Mouse (Mus musculus): ENCODE data around the gene Frmpd1. TPM values are rescaled to one million over a fixed set of nuclear protein-coding genes. Genes with fewer than 3 reads are reported as not detected.

Gene Frmpd1
- polyA plus RNA-seq, 1 experiment = not detected

DNA sequence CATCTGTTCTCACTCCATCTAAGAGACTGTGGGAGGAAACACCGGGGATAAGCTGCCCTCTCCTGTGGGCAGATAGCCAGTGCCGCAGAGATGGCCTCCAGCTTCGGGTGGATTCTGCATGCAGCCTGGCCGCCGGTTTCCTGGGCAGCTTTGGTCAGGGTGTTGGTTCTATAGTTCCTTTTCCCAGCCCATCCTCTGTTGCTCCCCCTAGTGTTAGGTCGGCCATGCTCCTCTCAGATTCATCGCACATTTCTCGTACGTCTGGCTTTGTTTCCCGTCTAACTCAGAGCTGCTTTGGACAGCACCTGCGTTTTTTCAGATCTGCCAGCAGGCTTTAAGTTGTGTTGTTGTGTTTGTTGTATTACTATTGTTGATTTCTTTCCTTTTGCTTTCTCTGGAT, 123.4 kb downstream of the Frmpd1 start:
- Histone ChIP-seq H3K27ac (ENCODE audit: insufficient read depth, low read depth, low read length) (no peak overlapping the region), H3K4me1 (ENCODE audit: control insufficient read depth, insufficient read depth, low read length) (no peaks in the 10 kb centered on the region), H3K4me3 (ENCODE audit: insufficient read depth, low read length) (no peak overlapping the region)
- TF ChIP-seq CTCF (IDR thresholded peaks at IDR 0.05; ENCODE audit: low read depth, low read length) (peak; percentile 46; the same call in 1 of the 2 replicates), POLR2A (IDR thresholded peaks at IDR 0.05; ENCODE audit: borderline replicate concordance, low read depth, low read length) (no peak)

DNA sequence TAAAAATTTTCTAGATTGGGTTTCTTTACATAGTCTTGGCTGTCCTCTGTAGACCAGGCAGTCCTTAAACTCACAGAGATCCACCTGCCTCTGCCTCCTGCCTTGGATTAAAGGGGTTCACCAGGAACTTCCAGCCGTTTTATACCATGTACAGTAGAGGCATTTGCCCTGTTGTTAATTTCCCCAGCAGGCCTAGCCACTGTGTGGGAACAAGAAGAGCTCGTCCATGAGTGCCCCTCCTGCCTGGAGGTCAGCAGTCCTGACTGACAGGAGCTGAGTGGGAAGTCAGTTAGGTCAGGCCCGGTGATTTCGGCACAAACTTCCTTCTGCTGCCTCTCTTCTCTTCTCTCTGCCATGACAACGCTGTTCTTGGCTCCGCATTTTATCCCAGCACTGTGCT, 123.9 kb downstream of the Frmpd1 start:
- H3K4me3 ChIP-seq (ENCODE audit: insufficient read depth, low read length) = no peak overlapping the region
- no peak for TF ChIP-seq POLR2A (IDR thresholded peaks at IDR 0.05; ENCODE audit: borderline replicate concordance, low read depth, low read length)
- TF ChIP-seq CTCF (IDR thresholded peaks at IDR 0.05; ENCODE audit: low read depth, low read length) = no peak
- no peaks in the 10 kb centered on the region for H3K4me1 ChIP-seq (ENCODE audit: control insufficient read depth, insufficient read depth, low read length)
- H3K27ac ChIP-seq (ENCODE audit: insufficient read depth, low read depth, low read length) = no peak overlapping the region

DNA sequence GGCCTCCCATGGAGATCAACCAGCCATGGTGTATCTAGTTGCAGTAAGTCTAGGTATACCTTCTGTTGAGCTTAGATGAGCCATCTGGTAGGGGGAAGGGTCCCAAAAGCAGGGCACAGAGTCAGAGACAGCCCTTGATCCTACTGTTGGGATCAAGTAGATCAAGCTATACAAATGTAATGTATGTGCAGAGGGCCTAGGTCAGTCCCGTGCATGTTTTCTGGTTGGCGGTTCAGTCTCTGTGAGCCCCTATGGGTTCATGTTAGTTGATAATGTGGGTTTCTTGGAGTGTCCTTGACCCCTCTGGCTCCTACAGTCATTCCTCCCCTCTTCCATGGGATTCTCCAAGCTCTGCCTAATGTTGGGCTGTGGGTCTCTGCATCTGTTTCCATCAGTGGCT, 126.4 kb downstream of the Frmpd1 start:
- no peak for TF ChIP-seq POLR2A (IDR thresholded peaks at IDR 0.05; ENCODE audit: borderline replicate concordance, low read depth, low read length)
- TF ChIP-seq CTCF (IDR thresholded peaks at IDR 0.05; ENCODE audit: low read depth, low read length) = no peak
- Histone ChIP-seq H3K4me1 (ENCODE audit: control insufficient read depth, insufficient read depth, low read length) (no peaks in the 10 kb centered on the region), H3K4me3 (ENCODE audit: insufficient read depth, low read length) (no peak overlapping the region), H3K27ac (ENCODE audit: insufficient read depth, low read depth, low read length) (no peak overlapping the region)

DNA sequence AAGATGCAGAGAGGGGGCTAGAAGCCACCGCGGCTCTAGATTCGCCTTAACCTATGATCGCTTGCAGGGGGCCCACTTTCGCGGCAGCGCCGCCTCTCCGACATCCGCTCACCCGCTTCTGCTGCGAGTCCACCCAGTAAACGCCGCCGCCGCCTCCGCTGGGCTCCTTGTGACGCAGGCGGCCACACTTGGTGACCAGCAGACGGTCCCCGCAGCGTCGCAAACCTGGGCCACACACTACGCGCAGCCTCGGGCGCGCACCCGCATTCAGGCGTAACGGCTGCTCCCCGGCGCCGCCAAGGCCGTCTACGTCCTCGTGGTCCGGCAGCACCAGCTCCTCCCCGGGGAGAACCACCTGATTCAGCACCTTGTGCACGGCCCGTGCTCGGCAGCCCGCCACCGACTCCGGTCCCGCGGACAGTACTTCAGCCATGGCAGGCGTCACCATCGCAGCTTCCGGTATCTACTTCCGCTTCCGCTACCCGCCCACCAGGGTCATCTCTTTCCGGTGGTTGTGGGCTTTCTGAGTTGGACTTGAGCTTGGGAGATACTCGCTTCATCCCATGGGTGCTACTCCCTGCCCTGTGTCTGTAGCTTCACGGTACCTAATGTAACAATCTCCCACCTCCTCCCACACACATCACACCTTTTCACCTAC, 135.6 kb downstream of the Frmpd1 start:
- TF ChIP-seq POLR2A (IDR thresholded peaks at IDR 0.05; ENCODE audit: borderline replicate concordance, low read depth, low read length) (no peak), CTCF (IDR thresholded peaks at IDR 0.05; ENCODE audit: low read depth, low read length) (no peak)
- Histone ChIP-seq H3K4me3 (ENCODE audit: insufficient read depth, low read length) (peak overlapping the region; percentile 98), H3K4me1 (ENCODE audit: control insufficient read depth, insufficient read depth, low read length) (peaks cover 10% of the 10 kb centered on the region), H3K27ac (ENCODE audit: insufficient read depth, low read depth, low read length) (peak overlapping the region; percentile 71)

DNA sequence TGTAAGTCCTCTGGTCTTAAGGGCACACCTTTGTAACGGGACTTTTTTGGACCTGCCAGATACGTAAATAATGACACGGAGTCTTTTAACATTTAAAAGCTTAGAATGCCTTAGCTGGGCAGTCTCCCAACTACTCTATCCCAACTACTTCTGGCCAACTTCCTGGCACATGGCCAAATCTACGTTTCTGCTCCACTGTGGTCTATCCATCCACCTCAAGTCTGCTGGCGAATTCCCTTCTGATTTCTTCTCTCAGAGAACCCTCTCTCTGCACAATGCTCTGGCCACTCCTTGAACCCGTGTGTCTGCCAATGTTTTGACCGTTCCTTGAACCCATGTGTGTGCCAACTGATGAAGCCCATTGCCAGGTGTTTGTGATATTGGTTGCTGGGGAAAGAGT, 146.5 kb downstream of the Frmpd1 start:
- no peaks in the 10 kb centered on the region for H3K4me1 ChIP-seq (ENCODE audit: control insufficient read depth, insufficient read depth, low read length)
- H3K27ac ChIP-seq (ENCODE audit: insufficient read depth, low read depth, low read length) = no peak overlapping the region
- H3K4me3 ChIP-seq (ENCODE audit: insufficient read depth, low read length) = no peak overlapping the region
- TF ChIP-seq POLR2A (IDR thresholded peaks at IDR 0.05; ENCODE audit: borderline replicate concordance, low read depth, low read length) = no peak
- no peak for TF ChIP-seq CTCF (IDR thresholded peaks at IDR 0.05; ENCODE audit: low read depth, low read length)

DNA sequence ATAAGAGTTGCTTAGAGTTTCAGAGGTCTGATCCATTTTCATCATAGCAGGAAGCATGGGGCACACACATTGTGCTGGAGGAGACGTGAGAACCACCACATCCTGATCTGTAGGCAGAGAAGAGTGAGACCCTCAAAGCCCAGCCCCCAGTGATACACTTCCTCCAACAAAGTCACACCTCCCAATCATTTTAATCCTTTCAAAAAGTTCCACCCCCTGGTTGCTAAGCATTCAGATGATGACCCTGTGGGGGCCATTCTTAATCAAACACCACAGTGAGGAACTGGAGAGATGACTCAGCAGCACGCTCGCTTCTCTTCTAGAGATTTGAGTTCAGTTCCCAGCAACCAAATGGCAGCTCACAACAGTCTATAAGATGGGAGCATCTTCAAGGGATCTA, 147.8 kb downstream of the Frmpd1 start:
- no peak for TF ChIP-seq CTCF (IDR thresholded peaks at IDR 0.05; ENCODE audit: low read depth, low read length)
- no peak for TF ChIP-seq POLR2A (IDR thresholded peaks at IDR 0.05; ENCODE audit: borderline replicate concordance, low read depth, low read length)
- Histone ChIP-seq H3K4me1 (ENCODE audit: control insufficient read depth, insufficient read depth, low read length) (no peaks in the 10 kb centered on the region), H3K27ac (ENCODE audit: insufficient read depth, low read depth, low read length) (no peak overlapping the region), H3K4me3 (ENCODE audit: insufficient read depth, low read length) (no peak overlapping the region)

Other genes with a start within 250 kb of the Frmpd1 start
- 3.6 and 5.3 TPM in 2 replicates for gene Grhpr, start 203.5 kb upstream of the Frmpd1 start, polyA plus RNA-seq (2012; ENCODE audit: insufficient read depth, insufficient read length, missing spikeins)
- gene Zbtb5, start 172.5 kb upstream of the Frmpd1 start, polyA plus RNA-seq (2012; ENCODE audit: insufficient read depth, insufficient read length, missing spikeins) = 7.3 and 8.4 TPM in 2 replicates
- gene Polr1e, start 166.3 kb upstream of the Frmpd1 start, polyA plus RNA-seq (2012; ENCODE audit: insufficient read depth, insufficient read length, missing spikeins) = 5.9 and 7.9 TPM in 2 replicates
- gene Fbxo10, start 100.3 kb upstream of the Frmpd1 start, polyA plus RNA-seq (2012; ENCODE audit: insufficient read depth, insufficient read length, missing spikeins) = 4.0 and 4.5 TPM in 2 replicates
- 87.4 and 92.1 TPM in 2 replicates for gene Tomm5, start 76.8 kb upstream of the Frmpd1 start, polyA plus RNA-seq (2012; ENCODE audit: insufficient read depth, insufficient read length, missing spikeins)
- gene Trmt10b, start 112.3 kb downstream of the Frmpd1 start, polyA plus RNA-seq (2012; ENCODE audit: insufficient read depth, insufficient read length, missing spikeins) = 12.1 and 13.4 TPM in 2 replicates
- gene Dcaf10, start 157.2 kb downstream of the Frmpd1 start, polyA plus RNA-seq (2012; ENCODE audit: insufficient read depth, insufficient read length, missing spikeins) = 10.8 and 10.9 TPM in 2 replicates
- gene Exosc3, start 157.9 kb downstream of the Frmpd1 start, polyA plus RNA-seq (2012; ENCODE audit: insufficient read depth, insufficient read length, missing spikeins) = 33.4 and 34.9 TPM in 2 replicates
- gene Slc25a51, start 223.9 kb downstream of the Frmpd1 start, polyA plus RNA-seq (2012; ENCODE audit: insufficient read depth, insufficient read length, missing spikeins) = 46.3 and 54.6 TPM in 2 replicates